Mouse (Mus musculus) testis, adult 2 months (tissue): ENCODE data around the gene Samd4.

ENCODE experiments used
- CTCF ChIP-seq: fragments of 200-500 bp; IDR thresholded peaks from 2 replicates; pipeline ENCODE4 v1.5.1; 2012; ENCODE audit warnings: low read depth, mild to moderate bottlenecking, inconsistent platforms, low read length, moderate library complexity; ENCODE audit not compliant: control insufficient read depth, insufficient read depth, insufficient replicate concordance
- POLR2A ChIP-seq: fragments of 200-500 bp; IDR thresholded peaks from 2 replicates; pipeline ENCODE4 v1.6.1; 2012; ENCODE audit warnings: low read depth, mild to moderate bottlenecking, inconsistent platforms, low read length, moderate library complexity; ENCODE audit not compliant: control insufficient read depth

GRCm38 (mm10) chr14:46959831-46960230 is 77.2 kb downstream of the Samd4 start:
- TF ChIP-seq CTCF (no peak), POLR2A (no peak)
